8 mouse cellular contexts compared by ENCODE assay signal in genomic region chr14:62251999-62252398, GRCm38 (mm10). TPM values are rescaled to one million over a fixed set of nuclear protein-coding genes. Genes with fewer than 3 reads are reported as not detected.
DNase-seq lines count a peak whose midpoint lies in the region; ATAC-seq and TF ChIP-seq lines count a peak whose summit lies in the region.

No protein-coding gene starts in this region.

- TF ChIP-seq CTCF in thymus, adult 2 months (IDR thresholded peaks at IDR 0.05; ENCODE audit: borderline replicate concordance, control insufficient read depth, extremely low read depth, insufficient read depth, low read length, poor library complexity), result no peak

- DNase-seq in 3T3-L1 (ENCODE audit: low read depth, low spot score), result peak; percentile 85
- DNase-seq in MEL-GATA-1-ER (ENCODE audit: extremely low read depth, low read depth), result peak; percentile 45
- peak; percentile 43 for DNase-seq in cerebellum, adult 8-10 months
- peak; percentile 19 to 57 for DNase-seq in frontal cortex, postnatal 10 days (ENCODE audit: low spot score in 2 of 2)
- peak; percentile 29 for DNase-seq in kidney, adult 18-20 months
- peak; percentile 60 for DNase-seq in left cerebral cortex, postnatal 4 days
- DNase-seq in thymus, adult 2 months, result peak; percentile 53

- H3K36me3 ChIP-seq in thymus, adult 2 months (ENCODE audit: control insufficient read depth, insufficient read depth, low read length), result no peaks in the 10 kb centered on the region

- intact Hi-C loops in left cerebral cortex, postnatal 4 days (cut with DNase I), result no loop called here

- peak; percentile 82 for ATAC-seq in monocyte, adult 5-6 weeks (replicated peaks; ENCODE audit: insufficient number of reproducible peaks, low FRiP score, low TSS enrichment, poor library complexity, severe bottlenecking)

- no peak overlapping the region for H3K27ac ChIP-seq in thymus, adult 2 months (ENCODE audit: control insufficient read depth, insufficient read depth, low read length)

- no peak for TF ChIP-seq POLR2A in thymus, adult 2 months (IDR thresholded peaks at IDR 0.05; ENCODE audit: control insufficient read depth, extremely low read depth, insufficient read depth, low read length, poor library complexity)

- no peak overlapping the region for H3K4me3 ChIP-seq in thymus, adult 2 months (ENCODE audit: control insufficient read depth, insufficient read depth, low read length)

- 7% methylated on average over 4 of the region's 4 CpGs for WGBS in thymus, adult 2 months

- H3K27me3 ChIP-seq in thymus, adult 2 months (ENCODE audit: control insufficient read depth, insufficient read depth, low read length), result no peaks in the 10 kb centered on the region

- H3K4me1 ChIP-seq in thymus, adult 2 months (replicated peaks; ENCODE audit: control insufficient read depth, insufficient read depth, low read length), result no peaks in the 10 kb centered on the region

RNA-seq across cellular contexts. Expression of gene Rnaseh2b, which starts 40.4 kb away (rescaled TPM):
- total RNA-seq in left cerebral cortex, postnatal 4 days (2021), result 10 to 100 TPM; 22.0 to 24.0 TPM
- total RNA-seq in monocyte, adult 5-6 weeks (2017), result 12.2 to 18.4 TPM (median 16.7 TPM) in 3 replicates
- 11.3 and 11.8 TPM in 2 replicates for polyA plus RNA-seq in thymus, adult 2 months (2012; rRNA removed)

RNA-seq across cellular contexts. Expression of gene Dleu7, which starts 40.8 kb away (rescaled TPM):
- total RNA-seq in left cerebral cortex, postnatal 4 days (2021), result 10 to 100 TPM; 11.6 to 11.9 TPM
- not detected in 3 replicates for total RNA-seq in monocyte, adult 5-6 weeks (2017)
- 4.1 and 4.7 TPM in 2 replicates for polyA plus RNA-seq in thymus, adult 2 months (2012; rRNA removed)

Comparison
In these comparisons a context has a peak if more than half of its experiments do, and no peak if none do; other contexts are left out.
1. DNase-seq: peak in every context shown above with its lines; median percentile 85 in 3T3-L1; 60 in left cerebral cortex, postnatal 4 days; 53 in thymus, adult 2 months; 45 in MEL-GATA-1-ER; 43 in cerebellum, adult 8-10 months; 38 in frontal cortex, postnatal 10 days; 29 in kidney, adult 18-20 months.
2. RNA of gene Dleu7, which starts 40.8 kb away (total RNA-seq): 11.6 to 11.9 TPM in left cerebral cortex, postnatal 4 days; not detected in monocyte, adult 5-6 weeks; every median in the first group is over 10 times any median in the second.